Mouse (Mus musculus): ENCODE measurements around the gene Prkaa2. TPM values are rescaled to one million over a fixed set of nuclear protein-coding genes. Genes with fewer than 3 reads are reported as not detected.

Prkaa2 gene
- polyA plus RNA-seq, 1 experiment from 2014 or later = 2.3 TPM

GRCm38 (mm10) chr4:104987631-104988030 lies 122.1 kb downstream of the Prkaa2 start:
- Histone ChIP-seq H3K9me3 (ENCODE audit: low read length) (no peaks in the 10 kb centered on the region), H3K9ac (replicated peaks; ENCODE audit: low read depth) (no peak overlapping the region), H3K4me1 (ENCODE audit: insufficient read depth, low read depth, low read length) (no peaks in the 10 kb centered on the region), H3K27ac (ENCODE audit: low read length) (no peak overlapping the region), H3K4me3 (ENCODE audit: low read depth, low read length) (no peak overlapping the region), H3K4me2 (replicated peaks; ENCODE audit: low read depth, low read length) (no peak overlapping the region), H3K36me3 (ENCODE audit: insufficient read depth, low read length) (no peaks in the 10 kb centered on the region), H3K27me3 (replicated peaks; ENCODE audit: insufficient read depth, low read length) (no peaks in the 10 kb centered on the region)
- no peak for ATAC-seq
- WGBS = 71% methylated on average over 7 of the region's 7 CpGs
- TF ChIP-seq EP300 (IDR thresholded peaks at IDR 0.05) = no peak
- no peak for TF ChIP-seq CTCF (IDR thresholded peaks at IDR 0.05)
- no peak for DNase-seq (ENCODE audit: low spot score)

GRCm38 (mm10) chr4:104985960-104986632 lies 123.6 kb downstream of the Prkaa2 start:
- H3K27ac ChIP-seq (ENCODE audit: low read length) = no peak overlapping the region
- H3K9me3 ChIP-seq (ENCODE audit: low read length) = no peaks in the 10 kb centered on the region
- ATAC-seq = no peak
- H3K27me3 ChIP-seq (replicated peaks; ENCODE audit: insufficient read depth, low read length) = no peaks in the 10 kb centered on the region
- H3K9ac ChIP-seq (replicated peaks; ENCODE audit: low read depth) = no peak overlapping the region
- H3K4me1 ChIP-seq (ENCODE audit: insufficient read depth, low read depth, low read length) = no peaks in the 10 kb centered on the region
- no peaks in the 10 kb centered on the region for H3K36me3 ChIP-seq (ENCODE audit: insufficient read depth, low read length)
- no peak for DNase-seq (ENCODE audit: low spot score)
- WGBS = 60% methylated on average over 5 of the region's 5 CpGs
- H3K4me2 ChIP-seq (replicated peaks; ENCODE audit: low read depth, low read length) = no peak overlapping the region
- no peak overlapping the region for H3K4me3 ChIP-seq (ENCODE audit: low read depth, low read length)
- TF ChIP-seq EP300 (IDR thresholded peaks at IDR 0.05) (no peak), CTCF (IDR thresholded peaks at IDR 0.05) (no peak)

Other genes starting within 250 kb of the Prkaa2 start
- not detected in 2 replicates for gene C8a, start 233.5 kb downstream of the Prkaa2 start, polyA plus RNA-seq (2015; fragmentation: Nextera tagmentation; extraction: Ambion mirVana)
- 0.08 and 0.13 TPM in 2 replicates for gene Fyb2, start 196.4 kb downstream of the Prkaa2 start, polyA plus RNA-seq (2015; fragmentation: Nextera tagmentation; extraction: Ambion mirVana)
- 134 and 140 TPM in 2 replicates for gene Plpp3, start 47.5 kb upstream of the Prkaa2 start, polyA plus RNA-seq (2015; fragmentation: Nextera tagmentation; extraction: Ambion mirVana)